Mouse (Mus musculus) embryonic fibroblast, embryonic 13.5 days (primary cell): ENCODE measurements around the gene Gm6020.

ENCODE experiments used
- CTCF ChIP-seq: IDR thresholded peaks from 2 replicates; pipeline ENCODE4 v1.5.1; 2011; ENCODE audit warnings: mild to moderate bottlenecking, control low read depth, low read length, moderate library complexity, borderline replicate concordance; ENCODE audit not compliant: insufficient read depth
- POLR2A ChIP-seq: IDR thresholded peaks from 2 replicates; pipeline ENCODE4 v1.6.1; 2011; ENCODE audit warnings: low read depth, mild to moderate bottlenecking, control low read depth, low read length, moderate library complexity

- TF ChIP-seq CTCF = no peak
- no peak for TF ChIP-seq POLR2A
These were observed 31.8 kb upstream of the Gm6020 start for GRCm38 (mm10) chr19:61151701-61152420.
